Mouse (Mus musculus): ENCODE measurements around the gene Crisp1. TPM values are rescaled to one million over a fixed set of nuclear protein-coding genes. Genes with fewer than 3 reads are reported as not detected.

The Crisp1 gene
- polyA plus RNA-seq, 2 experiments, result not detected

DNA sequence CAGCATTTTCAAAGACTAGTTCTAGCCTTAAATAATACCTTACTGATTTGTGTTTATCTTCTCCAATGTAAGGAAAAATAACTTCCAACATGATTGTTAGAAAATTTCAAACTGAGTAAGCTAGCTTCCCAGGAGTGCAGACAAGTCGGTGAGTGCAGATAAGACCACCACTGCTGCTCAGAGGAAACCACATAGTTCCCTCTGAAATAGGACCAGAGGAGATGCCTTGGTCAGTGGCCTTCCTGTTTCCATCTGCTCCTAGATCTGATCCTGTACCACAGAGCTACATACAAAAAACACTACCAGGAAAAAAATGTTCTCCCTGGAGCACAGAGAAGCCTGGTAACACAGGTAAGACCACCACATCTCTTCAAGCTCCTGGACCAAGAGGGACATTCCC, 66.5 kb downstream of the Crisp1 start:
- Histone ChIP-seq H3K9ac (replicated peaks) (no peak overlapping the region), H3K4me2 (ENCODE audit: low read depth) (no peak overlapping the region), H3K4me1 (replicated peaks; ENCODE audit: control insufficient read depth in 2 of 2, insufficient read depth in 2 of 2, low read length in 1 of 2) (no peaks in the 10 kb centered on the region), H3K4me3 (ENCODE audit: insufficient read depth in 1 of 2, low read depth in 2 of 2, low read length in 2 of 2) (no peak overlapping the region), H3K9me3 (ENCODE audit: control insufficient read depth, low read length) (no peaks in the 10 kb centered on the region), H3K27me3 (ENCODE audit: control insufficient read depth, insufficient read depth, low read length) (no peaks in the 10 kb centered on the region), H3K27ac (no peak overlapping the region), H3K36me3 (replicated peaks; ENCODE audit: control insufficient read depth, insufficient read depth, low read depth) (no peaks in the 10 kb centered on the region)
- WGBS (ENCODE audit: insufficient replicate concordance), result 19% methylated on average over 1 of the region's 1 CpGs
- DNase-seq (ENCODE audit: low read depth in 3 of 3, low spot score in 3 of 3) (no peak), ATAC-seq (ENCODE audit: insufficient read depth) (no peak)
- TF ChIP-seq CTCF (IDR thresholded peaks at IDR 0.05; ENCODE audit: low read depth), result no peak
- TF ChIP-seq EP300 (IDR thresholded peaks at IDR 0.05; ENCODE audit: low read depth), result no peak

Other genes starting within 250 kb of the Crisp1 start
- gene AC192777.2, start 223.8 kb downstream of the Crisp1 start, polyA plus RNA-seq (2012; rRNA removed), result not detected in 2 replicates
- not detected in 2 replicates for gene AC192777.2, start 223.8 kb downstream of the Crisp1 start, polyA plus RNA-seq (2014; fragmentation: Nextera tagmentation; extraction: Ambion mirVana)
- gene Pgk2, start 110.6 kb downstream of the Crisp1 start, polyA plus RNA-seq (2012; rRNA removed), result not detected in 2 replicates
- not detected in 2 replicates for gene Pgk2, start 110.6 kb downstream of the Crisp1 start, polyA plus RNA-seq (2014; fragmentation: Nextera tagmentation; extraction: Ambion mirVana)
- not detected in 2 replicates for gene Crisp3, start 76.9 kb downstream of the Crisp1 start, polyA plus RNA-seq (2012; rRNA removed)
- not detected in 2 replicates for gene Crisp3, start 76.9 kb downstream of the Crisp1 start, polyA plus RNA-seq (2014; fragmentation: Nextera tagmentation; extraction: Ambion mirVana)
- gene Esp8, start 200.8 kb upstream of the Crisp1 start, polyA plus RNA-seq (2012; rRNA removed), result not detected in 2 replicates
- not detected in 2 replicates for gene Esp8, start 200.8 kb upstream of the Crisp1 start, polyA plus RNA-seq (2014; fragmentation: Nextera tagmentation; extraction: Ambion mirVana)
- gene Esp6, start 242.3 kb upstream of the Crisp1 start, polyA plus RNA-seq (2012; rRNA removed), result not detected in 2 replicates
- gene Esp6, start 242.3 kb upstream of the Crisp1 start, polyA plus RNA-seq (2014; fragmentation: Nextera tagmentation; extraction: Ambion mirVana), result not detected in 2 replicates

Measured in liver, embryonic 14.5 days (tissue).